Mouse (Mus musculus): Measurements from ENCODE around the gene Slc19a3. TPM values are rescaled to one million over a fixed set of nuclear protein-coding genes. Genes with fewer than 3 reads are reported as not detected.
"Not testable (repeated sequence)": the region's sequence is repeated elsewhere in the genome, so short reads cannot be mapped to it uniquely, and the experiment has no call there.

Gene Slc19a3
- total RNA-seq, 2 experiments from 2014 or later = 2.3 TPM

DNA sequence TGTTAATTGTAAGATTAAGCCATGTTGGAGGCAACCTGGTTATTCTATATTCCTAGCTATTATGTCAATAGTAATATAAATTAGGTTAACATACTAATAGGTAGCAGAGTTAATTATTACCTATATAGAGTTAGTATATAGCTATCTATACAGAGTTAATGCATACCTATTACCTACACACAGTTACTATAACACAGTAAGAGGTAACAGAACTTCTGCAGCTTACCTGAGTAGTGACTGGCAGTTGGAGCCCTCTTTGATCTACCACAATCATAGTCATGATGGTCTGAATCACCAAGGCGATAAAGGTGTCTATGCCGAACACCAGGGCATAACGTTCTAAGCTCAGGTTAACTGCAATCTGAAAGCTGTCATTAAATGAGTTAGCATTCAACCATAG is 23.8 kb downstream of the Slc19a3 start:
- no peak for DNase-seq (ENCODE audit: extremely low spot score in 1 of 2, low spot score in 1 of 2)

GRCm38 (mm10) chr1:83007471-83007870 is 30.8 kb downstream of the Slc19a3 start:
- no peak for DNase-seq (ENCODE audit: extremely low spot score in 1 of 2, low spot score in 1 of 2)

- DNase-seq (ENCODE audit: extremely low spot score in 1 of 2, low spot score in 1 of 2) = no peak
These were observed 31.7 kb downstream of the Slc19a3 start for GRCm38 (mm10) chr1:83006218-83007179.

- not testable (repeated sequence) for DNase-seq (ENCODE audit: extremely low spot score in 1 of 2, low spot score in 1 of 2)
These were observed 37.9 kb downstream of the Slc19a3 start, which contains the start of gene Gm47959 for GRCm38 (mm10) chr1:83000306-83000705. Gm47959 (plus strand) TSS chr1:83000548.

GRCm38 (mm10) chr1:82993947-82994346 is 44.3 kb downstream of the Slc19a3 start:
- no peak for DNase-seq (ENCODE audit: extremely low spot score in 1 of 2, low spot score in 1 of 2)

DNA sequence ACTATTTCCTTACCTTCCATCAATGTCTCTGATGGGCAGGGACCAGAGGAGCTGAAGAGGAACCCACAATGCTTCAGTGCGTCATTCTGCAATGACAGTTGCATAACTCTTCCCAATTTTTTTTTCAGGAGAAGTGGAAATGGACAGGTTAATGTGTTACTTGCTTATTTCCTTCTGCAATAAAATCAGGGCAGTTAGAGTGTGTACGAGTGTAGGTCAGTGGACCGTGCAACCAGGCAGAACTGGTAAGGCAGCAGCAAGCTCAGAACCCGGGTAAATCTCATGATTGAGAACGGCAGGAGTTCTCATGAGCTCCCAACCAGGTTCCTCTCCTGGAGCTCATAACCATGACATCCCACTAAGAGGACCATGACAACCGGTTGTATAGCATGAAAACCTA is 46.2 kb downstream of the Slc19a3 start:
- DNase-seq (ENCODE audit: extremely low spot score in 1 of 2, low spot score in 1 of 2) = no peak

DNA sequence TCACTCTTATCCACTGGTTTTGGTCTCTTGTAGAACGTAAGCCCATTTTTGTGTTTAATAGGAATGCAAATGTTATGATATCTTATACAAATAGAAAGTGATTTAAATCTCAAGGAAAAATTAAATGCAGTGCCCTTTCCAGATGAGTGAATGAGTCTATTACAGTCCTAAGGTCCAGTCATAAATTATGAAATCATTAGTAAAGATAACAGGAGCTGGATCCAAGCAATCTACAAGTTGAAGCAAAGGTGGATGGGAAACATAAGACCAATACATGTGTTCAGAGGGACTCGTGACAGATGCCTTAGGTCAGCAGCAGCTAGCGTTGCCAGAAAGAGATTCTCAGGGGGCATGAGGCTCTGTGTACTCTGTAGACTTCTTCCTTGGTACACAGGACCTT is 46.7 kb downstream of the Slc19a3 start:
- no peak for DNase-seq (ENCODE audit: extremely low spot score in 1 of 2, low spot score in 1 of 2)

- no peak for DNase-seq (ENCODE audit: extremely low spot score in 1 of 2, low spot score in 1 of 2)
These were observed 47.2 kb downstream of the Slc19a3 start for GRCm38 (mm10) chr1:82991062-82991461.

GRCm38 (mm10) chr1:82987530-82988198 is 50.6 kb downstream of the Slc19a3 start:
- peak in 1 of 2 experiments; percentile 63 for DNase-seq (ENCODE audit: extremely low spot score in 1 of 2, low spot score in 1 of 2)

DNA sequence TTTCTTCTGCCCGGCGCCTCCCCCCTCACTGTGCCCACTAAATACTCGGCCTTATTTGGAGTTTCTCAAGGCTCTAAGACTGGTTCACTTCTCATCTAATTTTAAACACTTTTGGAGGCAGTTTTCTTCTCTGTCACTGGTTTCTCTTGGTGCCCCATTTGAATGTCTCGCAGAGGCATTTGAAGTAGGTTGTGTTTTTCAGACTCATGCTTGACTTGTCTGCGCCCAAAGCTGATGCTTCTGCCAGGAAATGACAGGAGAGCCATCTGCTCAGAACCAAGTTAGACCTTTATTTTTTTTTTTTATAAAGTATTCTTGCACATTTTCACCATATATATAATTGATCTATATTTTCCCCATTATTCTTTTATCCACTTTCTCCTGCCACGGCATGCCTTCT is 51.5 kb downstream of the Slc19a3 start:
- DNase-seq (ENCODE audit: extremely low spot score in 1 of 2, low spot score in 1 of 2) = no peak

DNA sequence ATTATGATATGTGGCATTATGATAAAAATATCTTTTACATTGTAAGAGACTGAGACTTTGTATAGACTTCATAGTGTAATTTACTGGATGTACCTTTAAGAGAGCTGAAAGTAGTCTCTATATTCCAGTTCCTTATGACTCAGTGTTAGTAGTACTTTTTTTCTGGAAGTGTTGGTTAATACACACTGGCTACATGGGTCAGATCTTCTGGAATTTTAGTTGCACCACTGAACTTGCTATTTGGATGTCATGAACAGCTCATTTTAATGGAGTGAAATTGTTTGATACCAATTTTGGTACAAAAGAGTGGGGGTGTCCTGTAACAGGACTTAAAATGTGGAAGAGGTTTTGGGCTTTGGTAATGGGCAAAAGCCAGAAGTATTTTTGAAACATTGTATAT is 60.4 kb downstream of the Slc19a3 start:
- no peak for DNase-seq (ENCODE audit: extremely low spot score in 1 of 2, low spot score in 1 of 2)

GRCm38 (mm10) chr1:82975750-82976149 is 62.5 kb downstream of the Slc19a3 start:
- DNase-seq (ENCODE audit: extremely low spot score in 1 of 2, low spot score in 1 of 2) = no peak

- no peak for DNase-seq (ENCODE audit: extremely low spot score in 1 of 2, low spot score in 1 of 2)
These were observed 63.9 kb downstream of the Slc19a3 start for GRCm38 (mm10) chr1:82974342-82974741.

GRCm38 (mm10) chr1:82973901-82974300 is 64.3 kb downstream of the Slc19a3 start:
- DNase-seq (ENCODE audit: extremely low spot score in 1 of 2, low spot score in 1 of 2) = no peak

DNA sequence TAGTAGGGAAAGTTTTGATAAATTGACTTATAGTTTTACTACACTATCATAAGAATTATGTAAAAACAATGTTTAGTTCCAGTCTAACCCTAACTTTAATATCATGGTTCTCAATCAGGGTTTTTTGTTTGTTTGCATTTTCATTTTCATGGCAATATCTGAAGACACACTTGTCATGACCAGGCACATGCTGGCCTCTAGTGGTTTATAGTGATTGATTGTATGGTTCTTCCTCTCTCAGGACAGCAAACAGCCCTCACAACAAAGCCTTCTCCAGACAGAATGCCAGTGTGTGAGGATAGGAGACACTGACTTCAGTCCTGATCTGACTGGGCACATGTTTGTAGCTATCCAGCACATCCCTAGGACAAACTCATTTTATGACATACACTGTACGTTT is 65.0 kb downstream of the Slc19a3 start:
- DNase-seq (ENCODE audit: extremely low spot score in 1 of 2, low spot score in 1 of 2) = no peak

GRCm38 (mm10) chr1:82972046-82972445 is 66.2 kb downstream of the Slc19a3 start:
- no peak for DNase-seq (ENCODE audit: extremely low spot score in 1 of 2, low spot score in 1 of 2)

- no peak for DNase-seq (ENCODE audit: extremely low spot score in 1 of 2, low spot score in 1 of 2)
These were observed 71.8 kb downstream of the Slc19a3 start for GRCm38 (mm10) chr1:82966413-82966812.
